7 mouse cellular contexts compared by ENCODE assay signal in genomic region chr7:4658912-4659551, GRCm38 (mm10). TPM values are rescaled to one million over a fixed set of nuclear protein-coding genes. Genes with fewer than 3 reads are reported as not detected.
DNase-seq lines count a peak whose midpoint lies in the region; ATAC-seq lines count a peak whose summit lies in the region.

TSS of gene Ppp6r1 (minus strand) at chr7:4659019.

- no peaks in the 10 kb centered on the region for H3K27me3 ChIP-seq in intestine, embryonic 16.5 days (replicated peaks; ENCODE audit: control insufficient read depth, insufficient read depth, low read length)
- H3K27me3 ChIP-seq in midbrain, embryonic 11.5 days (ENCODE audit: control insufficient read depth, insufficient read depth, low read length): no peaks in the 10 kb centered on the region

- H3K9me3 ChIP-seq in intestine, embryonic 16.5 days (ENCODE audit: control insufficient read depth, low read length): no peaks in the 10 kb centered on the region
- H3K9me3 ChIP-seq in midbrain, embryonic 11.5 days (ENCODE audit: control insufficient read depth, low read length): no peaks in the 10 kb centered on the region

- peak; percentile 97 for DNase-seq in adrenal gland, adult 8-10 months
- DNase-seq in embryo, embryonic 9.5 days (ENCODE audit: extremely low spot score): peak; percentile 91
- peak; percentile 90 to 96 for DNase-seq in gastrocnemius, postnatal 4 days (ENCODE audit: low spot score in 2 of 2)
- peak; percentile 97 to 99 for DNase-seq in left cerebral cortex, postnatal 36 days (ENCODE audit: low spot score in 2 of 2)
- DNase-seq in midbrain, embryonic 11.5 days (ENCODE audit: low spot score, missing footprints): peak; percentile 99
- peak; percentile 98 for DNase-seq in skeletal muscle tissue, adult 2 months (ENCODE audit: low read depth, low spot score)

- peak within 1 kb of the TSS; percentile 92 for H3K4me2 ChIP-seq in intestine, embryonic 16.5 days (ENCODE audit: low read depth, low read length)
- peak within 1 kb of the TSS; percentile 92 for H3K4me2 ChIP-seq in midbrain, embryonic 11.5 days

- H3K4me1 ChIP-seq in intestine, embryonic 16.5 days (ENCODE audit: control insufficient read depth, insufficient read depth, low read length): peaks cover 29% of the 10 kb centered on the region
- peaks cover 23% of the 10 kb centered on the region for H3K4me1 ChIP-seq in midbrain, embryonic 11.5 days (ENCODE audit: control insufficient read depth, insufficient read depth, low read length)

- under 1% methylated on average over 54 of the region's 54 CpGs for WGBS in intestine, embryonic 16.5 days
- WGBS in midbrain, embryonic 11.5 days: under 1% methylated on average over 54 of the region's 54 CpGs

- H3K4me3 ChIP-seq in intestine, embryonic 16.5 days (ENCODE audit: low read length): peak within 1 kb of the TSS; percentile 81
- peak within 1 kb of the TSS; percentile 86 for H3K4me3 ChIP-seq in midbrain, embryonic 11.5 days (ENCODE audit: low read depth, low read length)

- ATAC-seq in intestine, embryonic 16.5 days: peak; percentile 98
- ATAC-seq in midbrain, embryonic 11.5 days (ENCODE audit: low FRiP score): peak; percentile 98

- H3K9ac ChIP-seq in intestine, embryonic 16.5 days (ENCODE audit: low read depth, low read length): peak within 1 kb of the TSS; percentile 94
- peak within 1 kb of the TSS; percentile 85 for H3K9ac ChIP-seq in midbrain, embryonic 11.5 days (ENCODE audit: low read length)

- H3K27ac ChIP-seq in intestine, embryonic 16.5 days (ENCODE audit: low read length): peak within 1 kb of the TSS; percentile 95
- peak within 1 kb of the TSS; percentile 91 for H3K27ac ChIP-seq in midbrain, embryonic 11.5 days (ENCODE audit: low read depth, low read length)

- intact Hi-C loops in left cerebral cortex, postnatal 36 days (cut with DNase I): loop anchor here (2.0 kb wide), 1 partner anchor 32 kb away; the partner anchor contains the start of gene Brsk1

- H3K36me3 ChIP-seq in intestine, embryonic 16.5 days (ENCODE audit: control insufficient read depth, insufficient read depth, low read length): no peaks in the 10 kb centered on the region
- no peaks in the 10 kb centered on the region for H3K36me3 ChIP-seq in midbrain, embryonic 11.5 days (ENCODE audit: control insufficient read depth, insufficient read depth, low read length)

RNA-seq across cellular contexts. Expression of gene Ppp6r1, which starts in this region (rescaled TPM):
- total RNA-seq in adrenal gland, adult 8-10 months (2022): 100 to 1,000 TPM in 1 of 4 experiments, 10 to 100 TPM in 3; 97.9 to 103 (median 98.5) TPM
- 10 to 100 TPM; 72.0 to 76.5 TPM for total RNA-seq in gastrocnemius, postnatal 4 days (2021)
- polyA plus RNA-seq in intestine, embryonic 16.5 days (2015; fragmentation: Nextera tagmentation; extraction: Ambion mirVana): 2.6 and 2.9 TPM in 2 replicates
- 100 to 1,000 TPM; 138 to 145 TPM for total RNA-seq in left cerebral cortex, postnatal 36 days (2021)
- 4.4 and 6.1 TPM in 2 replicates for polyA plus RNA-seq in midbrain, embryonic 11.5 days (2014; fragmentation: Nextera tagmentation; extraction: Ambion mirVana)

Comparison
In these comparisons a context has a peak if more than half of its experiments do, and no peak if none do; other contexts are left out.
1. Peak in every context shown above with its lines: DNase-seq, ATAC-seq, H3K4me3 ChIP-seq and H3K27ac ChIP-seq.